Mouse (Mus musculus) cortical plate, adult 2 months (tissue): ENCODE results near the gene Mettl5. TPM values are rescaled to one million over a fixed set of nuclear protein-coding genes. Genes with fewer than 3 reads are reported as not detected.

Source experiments
- H3K27ac ChIP-seq: fragments of 200-500 bp; 2 replicates; pipeline ENCODE4 v1.5.1; 2012; ENCODE audit warnings: low read length, control low read depth, inconsistent platforms; ENCODE audit not compliant: insufficient read depth
- H3K4me1 ChIP-seq: fragments of 200-500 bp; 2 replicates; pipeline ENCODE4 v1.6.1; 2011; ENCODE audit warnings: low read length; ENCODE audit not compliant: control insufficient read depth, insufficient read depth
- H3K4me3 ChIP-seq: fragments of 200-500 bp; 2 replicates; pipeline ENCODE4 v1.5.1; 2011; ENCODE audit warnings: mild to moderate bottlenecking, low read length, control low read depth; ENCODE audit not compliant: insufficient read depth
- CTCF ChIP-seq: fragments of 200-500 bp; IDR thresholded peaks from 2 replicates; pipeline ENCODE4 v1.5.1; 2011; ENCODE audit warnings: mild to moderate bottlenecking, control low read depth, low read length; ENCODE audit not compliant: insufficient read depth; ENCODE audit errors: extremely low read depth
- POLR2A ChIP-seq: fragments of 200-500 bp; IDR thresholded peaks from 2 replicates; pipeline ENCODE4 v1.6.1; 2011; ENCODE audit warnings: mild to moderate bottlenecking, low read length, control low read depth; ENCODE audit not compliant: insufficient read depth; ENCODE audit errors: extremely low read depth
- polyA plus RNA-seq: library from polyadenylated mRNA; depleted of rRNA; stranded (reverse); fragments of >200 nt; gene quantifications from 2 replicates; pipeline ENCODE4 v1.2.3, GENCODE M21; 2012

The Mettl5 gene
- polyA plus RNA-seq, 1 experiment: 13.6 TPM

DNA sequence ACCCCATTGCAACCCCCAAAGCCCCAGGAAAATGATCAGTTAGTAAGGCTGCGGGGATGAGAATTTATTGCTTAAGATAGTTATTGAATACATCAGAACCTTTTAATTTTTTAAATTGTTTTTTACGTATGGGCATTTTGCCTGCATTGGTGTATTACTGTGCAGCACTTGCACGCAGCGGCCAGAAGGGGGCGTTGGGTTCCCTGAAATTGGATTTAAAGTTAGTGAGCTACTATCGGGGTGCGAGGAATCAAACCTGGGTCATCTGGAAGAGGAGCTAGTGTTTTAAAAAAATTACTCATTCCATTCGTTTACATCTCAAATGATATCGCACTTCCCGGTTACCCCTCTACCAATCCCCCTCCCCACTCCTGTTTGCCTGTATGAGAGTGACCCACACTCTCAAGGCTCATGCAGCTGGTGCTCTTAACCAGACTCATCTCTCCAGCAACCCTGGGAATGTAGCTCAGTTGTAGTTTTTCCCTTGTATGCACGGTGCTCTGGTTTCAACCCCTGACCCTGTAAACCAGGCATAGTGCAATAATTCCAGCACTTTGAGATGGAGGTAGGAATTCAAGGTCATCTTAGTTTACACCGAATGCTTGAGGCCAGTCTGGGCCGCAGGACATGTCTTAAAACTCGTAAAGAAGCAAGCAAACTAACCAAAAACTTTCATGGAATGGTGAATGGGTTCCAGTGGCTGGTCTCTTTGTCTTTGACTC, 10.2 kb upstream of the Mettl5 start:
- Histone ChIP-seq H3K4me3 (no peak overlapping the region), H3K4me1 (no peaks in the 10 kb centered on the region; the same call in 1 of the 2 replicates), H3K27ac (no peak overlapping the region)
- TF ChIP-seq CTCF (no peak), POLR2A (no peak)

DNA sequence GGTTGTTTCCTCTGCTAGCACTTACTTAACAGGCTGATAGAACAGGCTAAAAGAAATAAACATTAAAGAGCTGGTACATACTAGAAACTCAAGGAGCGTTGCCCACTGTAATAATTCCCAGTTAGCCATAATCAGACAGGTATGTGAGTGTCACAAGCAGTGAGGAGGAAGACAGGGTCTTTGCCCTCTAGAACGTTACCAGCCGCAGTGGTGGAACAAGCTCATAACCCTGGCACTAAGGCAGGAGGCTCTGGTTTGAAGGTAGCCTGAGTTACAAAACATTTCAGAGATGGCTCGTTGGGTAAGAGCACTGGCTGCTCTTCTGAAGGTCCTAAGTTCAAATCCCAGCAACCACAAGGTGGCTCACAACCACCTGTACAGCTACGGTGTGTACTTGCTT, 8.5 kb upstream of the Mettl5 start:
- no peak for TF ChIP-seq POLR2A
- TF ChIP-seq CTCF: no peak
- no peak overlapping the region for H3K27ac ChIP-seq
- H3K4me3 ChIP-seq: no peak overlapping the region
- no peaks in the 10 kb centered on the region; the same call in 1 of the 2 replicates for H3K4me1 ChIP-seq

DNA sequence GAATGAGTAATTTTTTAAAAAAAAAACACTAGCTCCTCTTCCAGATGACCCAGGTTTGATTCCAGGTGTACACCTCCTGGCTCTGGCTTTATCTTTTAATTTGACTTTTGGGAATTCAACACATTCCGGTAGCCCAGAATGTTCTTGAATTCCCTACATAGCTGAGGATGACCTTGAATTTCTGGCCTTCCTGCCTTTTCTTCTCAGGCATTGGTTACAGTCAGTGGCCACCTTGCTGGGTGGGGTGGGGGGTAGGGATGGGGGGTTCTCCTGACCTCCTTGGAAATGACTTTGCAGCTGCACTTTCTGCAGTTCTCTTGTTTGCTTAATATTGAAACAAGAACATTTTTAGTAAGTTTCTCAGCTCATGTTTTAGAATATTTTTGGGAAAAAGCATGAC, 7.7 kb upstream of the Mettl5 start:
- Histone ChIP-seq H3K4me1 (no peaks in the 10 kb centered on the region), H3K27ac (no peak overlapping the region), H3K4me3 (no peak overlapping the region)
- TF ChIP-seq POLR2A: no peak
- no peak for TF ChIP-seq CTCF

DNA sequence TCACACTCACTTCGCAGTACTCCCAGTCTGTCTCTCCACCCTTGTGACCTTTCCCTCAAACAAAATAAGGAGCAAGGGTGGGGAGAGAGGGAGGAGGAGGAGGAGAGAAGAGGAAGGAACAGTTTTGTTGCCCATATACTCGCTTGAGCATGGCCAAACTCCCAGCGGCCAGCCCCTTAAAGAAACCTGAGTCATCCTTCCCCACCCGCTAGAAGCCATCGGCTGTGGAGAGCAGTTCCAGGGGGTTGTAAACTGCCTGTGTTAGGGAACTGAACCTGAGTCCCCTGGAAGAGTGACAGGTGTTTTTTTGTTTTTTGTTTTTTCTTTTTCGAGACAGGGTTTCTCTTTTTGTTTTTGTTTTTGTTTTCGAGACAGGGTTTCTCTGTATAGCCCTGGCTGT, 5.4 kb upstream of the Mettl5 start:
- Histone ChIP-seq H3K4me1 (no peaks in the 10 kb centered on the region), H3K27ac (no peak overlapping the region)
- TF ChIP-seq POLR2A (no peak), CTCF (no peak)

DNA sequence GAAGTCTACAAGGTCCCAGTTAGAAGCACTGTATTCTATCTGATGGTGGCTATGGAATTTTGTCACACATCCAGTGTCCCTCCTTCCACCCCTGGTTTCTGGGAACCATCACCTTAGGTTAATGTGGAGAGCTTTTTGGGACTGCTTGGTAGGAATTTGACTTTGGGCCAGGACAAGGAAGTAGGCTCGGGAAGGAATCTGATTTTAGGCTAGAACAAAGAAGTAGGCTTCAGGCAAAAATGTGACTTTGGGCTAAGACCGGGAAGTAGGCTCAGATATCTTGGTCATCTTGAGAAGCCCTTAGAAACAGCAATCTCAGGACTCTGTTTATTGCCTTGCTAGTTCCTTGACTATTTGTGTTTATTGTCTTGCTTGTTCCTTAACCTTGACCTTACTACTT, 3.5 kb upstream of the Mettl5 start:
- Histone ChIP-seq H3K4me1 (no peaks in the 10 kb centered on the region), H3K27ac (no peak overlapping the region), H3K4me3 (no peak overlapping the region)
- TF ChIP-seq POLR2A (no peak), CTCF (no peak)

More for the DNA sequence above, 5.4 kb upstream of the Mettl5 start:
- H3K4me3 ChIP-seq: no peak overlapping the region

DNA sequence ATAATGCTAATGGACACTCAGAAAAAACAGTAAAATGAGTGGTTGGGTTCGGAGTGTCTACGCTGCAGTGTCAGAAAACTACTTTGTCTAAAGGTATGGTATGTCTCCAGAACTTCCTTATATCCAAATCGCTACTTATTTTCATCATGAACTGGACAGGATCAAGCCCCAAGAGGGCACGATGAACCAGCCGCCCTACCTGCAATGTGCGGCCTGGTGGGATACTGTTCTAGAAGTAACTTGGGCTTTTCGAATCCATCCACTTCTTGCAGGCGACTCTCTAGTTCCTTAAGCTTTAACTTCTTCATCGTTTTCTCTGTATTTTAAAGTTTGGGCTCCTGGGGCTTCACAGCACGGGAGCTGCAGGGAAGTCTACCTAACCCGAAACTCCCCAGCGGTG, 365 bp downstream of the Mettl5 start:
- no peak for TF ChIP-seq POLR2A
- TF ChIP-seq CTCF: no peak
- Histone ChIP-seq H3K27ac (no peak overlapping the region), H3K4me3 (peak overlapping the region; percentile 52), H3K4me1 (no peaks in the 10 kb centered on the region)

DNA sequence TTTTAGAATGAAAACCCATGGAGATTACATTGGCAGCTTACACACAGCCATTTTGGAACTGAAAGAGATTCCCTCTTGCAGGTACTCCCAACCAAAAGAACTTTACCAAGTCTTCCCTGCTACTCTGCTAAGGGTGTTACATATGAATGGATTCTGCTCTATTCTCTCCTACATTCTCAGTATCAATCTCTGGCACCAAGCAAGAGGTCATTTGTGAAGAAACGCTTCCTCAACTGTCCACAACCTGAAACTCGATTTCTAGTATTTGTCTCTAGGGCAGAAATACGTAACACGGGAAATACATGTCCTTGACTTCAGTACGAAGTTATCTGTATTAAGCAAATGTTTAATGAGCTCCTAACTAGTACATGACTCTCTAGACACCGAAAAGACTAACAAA, 834 bp downstream of the Mettl5 start:
- Histone ChIP-seq H3K4me1 (no peaks in the 10 kb centered on the region), H3K27ac (no peak overlapping the region), H3K4me3 (peak overlapping the region; percentile 52; the same call in 1 of the 2 replicates)
- TF ChIP-seq POLR2A (no peak), CTCF (no peak)

DNA sequence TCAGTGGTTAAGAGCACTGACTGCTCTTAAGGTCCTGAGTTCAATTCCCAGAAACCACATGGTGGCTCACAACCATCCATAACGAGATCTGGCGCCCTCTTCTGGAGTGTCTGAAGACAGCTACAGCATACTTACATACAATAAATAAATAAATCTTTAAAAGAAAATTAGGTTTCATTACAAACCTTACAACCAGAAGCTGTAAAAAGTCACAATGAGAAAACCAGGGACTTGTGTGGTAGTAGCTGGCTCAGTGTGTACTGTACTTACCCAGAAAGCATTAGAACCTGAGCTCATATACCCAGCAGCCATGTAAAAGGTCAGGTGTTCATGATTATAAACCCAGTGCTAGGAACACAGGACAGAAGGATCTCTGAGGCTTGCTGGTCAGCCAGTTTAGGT, 1.4 kb downstream of the Mettl5 start:
- no peak for TF ChIP-seq POLR2A
- no peak for TF ChIP-seq CTCF
- H3K4me3 ChIP-seq: no peak overlapping the region; the same call in 1 of the 2 replicates
- H3K27ac ChIP-seq: no peak overlapping the region
- no peaks in the 10 kb centered on the region for H3K4me1 ChIP-seq

DNA sequence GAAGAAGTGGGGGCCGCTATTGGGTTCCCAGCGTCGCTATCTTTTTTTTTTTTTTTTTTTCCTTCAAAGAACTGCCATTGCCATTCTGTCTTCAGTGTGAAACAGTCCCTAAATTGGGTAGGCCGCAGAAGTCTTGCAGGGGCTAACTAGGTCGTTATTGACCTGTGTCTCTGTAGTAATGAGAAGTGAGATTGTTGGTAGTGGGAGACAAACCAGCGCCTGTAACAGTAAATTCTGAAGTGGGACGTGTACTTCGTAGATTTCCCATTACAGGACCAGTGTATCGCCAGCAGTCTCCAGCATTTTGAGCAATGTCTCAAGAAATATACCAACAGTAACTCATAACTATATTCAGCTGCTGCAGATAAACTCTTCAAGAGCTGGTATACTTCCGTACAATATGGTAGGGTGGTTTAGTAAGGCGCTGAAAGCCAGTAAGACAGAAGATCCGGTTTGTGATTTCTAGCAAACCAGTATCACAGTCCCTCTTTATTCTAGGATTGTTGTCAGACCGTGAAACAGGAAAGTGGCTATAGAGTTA, 23.2 kb downstream of the Mettl5 start:
- peaks cover 1% of the 10 kb centered on the region; the same call in 1 of the 2 replicates for H3K4me1 ChIP-seq
- TF ChIP-seq CTCF (no peak), POLR2A (no peak)
- peak overlapping the region; percentile 93 for H3K4me3 ChIP-seq
- H3K27ac ChIP-seq: peak overlapping the region; percentile 68; the same call in 1 of the 2 replicates
